Mouse (Mus musculus) heart, embryonic 10.5 days (tissue): ENCODE measurements at regions not wholly inside any gene's neighbourhood (a gene's known extent, or its start where the extent isn't known, plus 50 kb on each side); places are given as distances from the start of the nearest gene placed in this dataset.

Source experiments
- DNase-seq: peaks from one replicate; pipeline ENCODE4 v3.0.0-alpha.2; 2017; ENCODE audit warnings: low spot score
- H3K27ac ChIP-seq: fragments of 300-500 bp; sonication (generic); 2 replicates; pipeline ENCODE4 v1.5.1; 2016; ENCODE audit warnings: mild to moderate bottlenecking
- H3K27me3 ChIP-seq: fragments of 300-500 bp; sonication (generic); 2 replicates; pipeline ENCODE4 v1.6.1; 2016; ENCODE audit warnings: mild to moderate bottlenecking; ENCODE audit not compliant: poor library complexity, insufficient read depth, severe bottlenecking
- H3K36me3 ChIP-seq: fragments of 300-500 bp; sonication (generic); 2 replicates; pipeline ENCODE4 v1.6.1; 2016; ENCODE audit warnings: mild to moderate bottlenecking, moderate library complexity
- H3K4me1 ChIP-seq: fragments of 300-500 bp; sonication (generic); 2 replicates; pipeline ENCODE4 v1.6.1; 2016; ENCODE audit warnings: mild to moderate bottlenecking
- H3K4me3 ChIP-seq: fragments of 300-500 bp; sonication (generic); 2 replicates; pipeline ENCODE4 v1.5.1; 2016; ENCODE audit warnings: mild to moderate bottlenecking, moderate library complexity
- H3K9me3 ChIP-seq: fragments of 300-500 bp; sonication (generic); 2 replicates; pipeline ENCODE4 v1.6.1; 2016; ENCODE audit warnings: mild to moderate bottlenecking, moderate library complexity
- WGBS: fragments of 180-500 bp; shearing (Covaris S2); methylation state at CpG from one replicate; pipeline ENCODE4 v1.1.7; 2016; 5-methylcytosine and 5-hydroxymethylcytosine counted together

DNA sequence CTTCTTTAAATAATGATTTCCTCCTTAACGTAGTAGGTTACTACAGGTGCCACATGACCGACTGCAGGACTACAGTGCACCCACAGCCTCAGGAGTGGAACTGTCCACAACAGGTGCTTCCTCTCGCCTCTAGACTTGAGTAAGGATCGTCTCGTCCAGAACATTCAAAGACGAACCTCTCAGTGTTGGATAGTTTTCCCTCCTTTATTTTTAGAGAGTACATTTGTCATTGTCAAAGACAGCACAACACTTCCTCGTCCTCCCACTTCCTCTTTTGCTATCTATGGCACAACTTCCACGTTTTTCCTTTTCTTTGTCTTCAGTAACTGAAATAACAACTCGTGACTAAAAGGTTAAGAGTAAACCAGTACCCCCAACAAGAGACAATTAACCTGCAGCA, 120.7 kb downstream of the Rpl36a-ps1 start:
- H3K4me3 ChIP-seq = no peak overlapping the region
- H3K36me3 ChIP-seq = no peaks in the 10 kb centered on the region
- no peaks in the 10 kb centered on the region for H3K9me3 ChIP-seq
- no peaks in the 10 kb centered on the region for H3K27me3 ChIP-seq
- no peak overlapping the region for H3K27ac ChIP-seq
- no peaks in the 10 kb centered on the region for H3K4me1 ChIP-seq
- 69% methylated on average over 9 of the region's 9 CpGs for WGBS
- no peak for DNase-seq

DNA sequence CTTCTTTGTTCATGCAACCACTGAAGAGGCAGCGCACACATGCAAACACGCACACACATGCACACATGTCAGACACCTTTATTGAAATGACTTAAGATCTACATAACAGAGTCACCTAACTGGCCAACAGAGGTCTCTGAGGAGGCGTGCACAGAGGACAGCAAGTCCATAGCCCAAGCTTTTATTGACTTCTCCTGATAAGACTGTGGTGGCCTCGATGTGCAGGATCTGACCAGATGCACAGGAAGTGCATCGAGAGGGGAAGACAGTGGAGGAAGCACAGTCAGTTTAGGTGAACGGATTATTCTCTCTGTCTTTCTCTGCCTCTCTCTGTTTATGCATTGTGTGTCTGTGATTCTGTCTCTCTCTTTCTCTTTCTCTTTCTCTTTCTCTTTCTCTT, 124.2 kb downstream of the Rpl36a-ps1 start:
- WGBS = 63% methylated on average over 6 of the region's 6 CpGs
- no peaks in the 10 kb centered on the region for H3K4me1 ChIP-seq
- no peak overlapping the region for H3K4me3 ChIP-seq
- no peak overlapping the region for H3K27ac ChIP-seq
- no peak for DNase-seq
- no peaks in the 10 kb centered on the region for H3K36me3 ChIP-seq
- no peaks in the 10 kb centered on the region for H3K27me3 ChIP-seq
- no peaks in the 10 kb centered on the region for H3K9me3 ChIP-seq

DNA sequence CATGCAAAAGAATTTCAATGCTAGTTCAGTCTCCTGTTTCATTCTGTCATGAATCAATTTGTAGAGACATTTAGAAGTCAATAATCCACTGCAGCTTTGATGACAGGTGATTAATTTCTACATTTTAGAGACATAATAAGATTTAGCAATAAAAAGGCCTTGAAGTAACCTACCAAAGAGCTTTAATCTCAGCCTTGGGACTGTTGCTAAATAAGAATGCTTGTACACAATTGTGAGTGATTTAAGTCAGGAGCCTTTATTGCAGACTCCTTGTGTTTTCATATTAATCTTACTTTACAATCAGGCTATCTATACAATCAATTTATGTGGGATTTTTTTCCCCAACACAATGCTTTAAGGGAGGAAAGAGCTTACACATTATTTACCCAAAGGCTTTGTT, 127.2 kb downstream of the Rpl36a-ps1 start:
- Histone ChIP-seq H3K27me3 (no peaks in the 10 kb centered on the region), H3K27ac (no peak overlapping the region), H3K9me3 (no peaks in the 10 kb centered on the region), H3K4me1 (no peaks in the 10 kb centered on the region), H3K36me3 (no peaks in the 10 kb centered on the region), H3K4me3 (no peak overlapping the region)
- no peak for DNase-seq

DNA sequence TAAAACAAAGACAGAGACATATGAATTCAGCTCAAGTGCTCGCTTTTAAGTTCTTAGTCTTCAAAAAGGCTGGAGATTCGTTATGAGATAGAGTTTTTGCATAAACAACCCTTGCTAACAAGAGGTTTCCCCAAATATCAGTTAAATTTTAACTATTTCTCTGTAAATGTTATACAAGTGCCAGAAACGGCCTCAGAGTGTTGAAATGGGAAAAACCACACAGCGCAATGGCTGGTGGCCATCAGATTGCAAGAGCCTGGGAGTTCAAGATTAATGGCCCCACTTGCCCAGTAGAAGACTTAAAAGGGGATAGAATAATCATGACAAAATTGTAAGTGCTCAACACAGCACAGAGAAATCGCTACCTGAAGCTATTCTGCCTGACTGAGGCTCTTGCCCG, 130.1 kb downstream of the Rpl36a-ps1 start:
- Histone ChIP-seq H3K27ac (no peak overlapping the region), H3K4me1 (no peaks in the 10 kb centered on the region), H3K9me3 (no peaks in the 10 kb centered on the region), H3K36me3 (no peaks in the 10 kb centered on the region), H3K4me3 (no peak overlapping the region), H3K27me3 (no peaks in the 10 kb centered on the region)
- no peak for DNase-seq
- 80% methylated on average over 6 of the region's 6 CpGs for WGBS

DNA sequence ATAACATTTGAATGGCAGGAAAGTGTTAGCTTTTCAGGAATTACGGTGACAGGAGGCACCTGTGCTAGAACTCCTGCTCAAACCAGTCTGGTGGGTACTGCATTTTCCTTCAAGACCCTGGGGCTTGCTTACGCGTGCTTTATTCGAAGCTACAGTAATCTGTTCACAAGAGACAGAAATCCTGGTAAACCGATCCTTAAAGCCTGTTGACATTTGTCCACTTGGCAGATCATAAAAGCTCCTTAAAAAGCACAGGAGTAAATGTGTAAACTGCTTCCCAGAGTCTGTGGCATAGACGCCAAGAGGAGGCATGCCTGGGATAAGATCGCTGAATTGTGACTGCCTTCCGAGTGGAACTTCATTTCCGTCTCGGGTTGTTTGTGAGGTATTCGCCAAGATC, 130.5 kb downstream of the Rpl36a-ps1 start:
- Histone ChIP-seq H3K9me3 (no peaks in the 10 kb centered on the region), H3K36me3 (no peaks in the 10 kb centered on the region), H3K27me3 (no peaks in the 10 kb centered on the region), H3K4me3 (no peak overlapping the region), H3K4me1 (no peaks in the 10 kb centered on the region), H3K27ac (no peak overlapping the region)
- no peak for DNase-seq
- WGBS = 81% methylated on average over 11 of the region's 11 CpGs

DNA sequence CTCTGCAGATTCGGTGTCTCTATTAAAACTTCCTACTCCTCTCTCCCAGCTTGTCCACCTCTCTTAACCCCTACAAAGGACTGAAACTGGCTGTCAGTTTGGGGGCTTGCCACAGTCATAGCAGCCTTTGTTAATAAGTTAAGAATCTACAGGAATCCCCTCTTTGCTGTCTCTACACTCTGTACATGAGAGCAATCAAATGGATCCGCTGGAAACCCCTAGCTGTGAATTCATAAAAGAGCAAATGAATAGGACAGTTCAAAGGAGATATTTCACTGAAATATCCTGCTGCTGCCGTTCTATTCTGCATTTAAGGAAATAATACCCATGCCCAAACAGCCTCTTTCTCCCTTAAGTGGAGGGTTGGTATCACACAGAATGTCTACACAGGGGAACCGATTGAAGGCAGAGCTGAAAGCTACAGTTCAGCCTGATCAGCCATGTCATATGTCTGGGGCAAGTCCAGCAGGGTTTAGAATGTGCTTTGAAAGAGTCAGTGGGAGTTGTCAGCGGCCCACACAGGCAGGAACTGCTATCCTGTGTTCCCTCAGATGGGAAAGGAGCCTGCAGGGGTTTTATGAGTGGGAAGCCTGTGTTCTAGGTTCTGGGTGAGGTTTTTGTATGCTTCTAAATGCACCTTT, 131.9 kb downstream of the Rpl36a-ps1 start:
- Histone ChIP-seq H3K4me1 (no peaks in the 10 kb centered on the region), H3K4me3 (no peak overlapping the region), H3K27me3 (no peaks in the 10 kb centered on the region), H3K9me3 (no peaks in the 10 kb centered on the region), H3K27ac (no peak overlapping the region), H3K36me3 (no peaks in the 10 kb centered on the region)
- WGBS = 75% methylated on average over 5 of the region's 5 CpGs
- no peak for DNase-seq

DNA sequence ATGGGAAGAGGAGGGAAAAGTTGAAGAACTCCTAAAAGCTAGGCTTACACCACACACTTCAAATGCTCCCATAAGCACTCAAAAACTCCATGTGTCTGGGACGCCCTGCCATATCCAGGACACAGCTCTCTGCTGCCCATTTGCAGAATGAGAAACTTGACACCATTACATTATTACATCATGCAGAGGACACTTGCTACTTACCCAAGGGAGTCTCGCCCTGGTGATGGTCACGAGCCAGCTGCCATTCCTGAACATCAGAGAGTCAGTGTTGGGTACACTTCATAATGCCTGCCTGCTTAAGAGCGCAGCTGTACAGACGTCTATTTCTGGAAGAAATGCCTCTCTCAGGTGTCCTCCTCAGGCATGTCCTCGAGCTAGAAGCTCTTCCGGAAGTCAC, 135.3 kb downstream of the Rpl36a-ps1 start:
- 73% methylated on average over 7 of the region's 7 CpGs for WGBS
- no peak overlapping the region for H3K4me3 ChIP-seq
- no peaks in the 10 kb centered on the region for H3K36me3 ChIP-seq

DNA sequence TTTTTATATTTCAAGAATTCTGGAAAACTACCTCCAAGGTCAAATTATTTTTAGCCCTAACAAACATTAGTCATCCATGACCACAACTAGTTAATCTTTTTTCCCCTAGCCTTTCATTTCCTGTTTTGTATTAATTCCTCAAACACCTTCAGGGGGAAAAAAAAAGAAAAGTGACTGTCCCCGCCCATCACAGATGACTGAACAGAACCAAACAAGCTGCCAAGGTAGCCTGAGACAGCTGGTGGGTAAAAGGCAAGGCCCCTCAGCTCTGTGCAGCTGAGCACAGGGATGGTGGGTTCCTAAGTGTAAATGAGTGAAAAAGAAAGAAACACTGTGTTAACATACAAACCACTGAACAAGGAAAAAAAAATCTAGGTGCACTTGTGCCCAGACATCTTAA, 145.6 kb downstream of the Rpl36a-ps1 start:
- 62% methylated on average over 1 of the region's 1 CpGs for WGBS
- no peaks in the 10 kb centered on the region for H3K4me1 ChIP-seq
- no peak overlapping the region for H3K27ac ChIP-seq
- H3K36me3 ChIP-seq = no peaks in the 10 kb centered on the region
- no peaks in the 10 kb centered on the region for H3K9me3 ChIP-seq
- no peak overlapping the region for H3K4me3 ChIP-seq
- H3K27me3 ChIP-seq = no peaks in the 10 kb centered on the region
- no peak for DNase-seq

More for the DNA sequence above, 135.3 kb downstream of the Rpl36a-ps1 start:
- H3K27ac ChIP-seq = no peak overlapping the region
- no peaks in the 10 kb centered on the region for H3K4me1 ChIP-seq
- H3K27me3 ChIP-seq = no peaks in the 10 kb centered on the region
- H3K9me3 ChIP-seq = no peaks in the 10 kb centered on the region
- no peak for DNase-seq

DNA sequence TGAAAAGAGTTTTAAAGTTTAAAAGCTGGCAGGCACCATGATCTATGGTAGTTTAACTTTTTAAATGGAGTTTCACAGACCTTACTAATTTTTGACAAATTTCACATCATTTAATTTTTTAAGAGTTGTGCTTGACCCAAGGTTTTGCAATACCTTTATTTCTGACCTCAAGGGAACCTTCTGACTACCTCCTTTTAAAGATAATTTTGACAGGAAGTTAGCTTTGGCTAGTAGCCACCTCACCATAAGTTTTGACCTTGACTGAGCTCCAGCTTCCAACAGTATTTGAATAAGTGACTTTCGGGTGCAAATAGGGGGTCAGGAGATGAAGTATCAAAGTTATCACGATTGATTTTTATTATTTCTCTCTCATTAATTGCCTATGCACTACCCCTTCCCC, 149.9 kb downstream of the Rpl36a-ps1 start:
- Histone ChIP-seq H3K9me3 (no peaks in the 10 kb centered on the region), H3K4me1 (no peaks in the 10 kb centered on the region), H3K27ac (no peak overlapping the region), H3K36me3 (no peaks in the 10 kb centered on the region), H3K27me3 (no peaks in the 10 kb centered on the region), H3K4me3 (no peak overlapping the region)
- no peak for DNase-seq
- WGBS = 70% methylated on average over 2 of the region's 2 CpGs

DNA sequence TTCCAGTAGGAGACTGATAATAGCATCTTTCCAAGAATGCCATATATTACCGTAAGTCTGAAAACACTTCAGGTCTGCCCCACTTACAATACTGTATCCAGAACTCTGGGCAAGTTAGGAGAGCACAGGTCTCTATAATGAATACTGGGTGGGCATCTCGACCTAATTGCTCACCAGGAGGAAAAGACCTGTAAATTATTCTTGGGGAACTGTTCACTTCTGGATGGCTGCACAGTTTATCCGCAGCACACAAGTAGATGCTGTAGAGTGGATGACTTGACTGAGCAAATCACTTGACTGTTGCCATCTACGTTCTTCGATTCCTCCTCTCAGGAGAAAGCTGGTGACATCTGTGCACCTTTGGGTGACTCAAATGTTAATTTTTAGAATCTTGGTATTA, 159.8 kb downstream of the Rpl36a-ps1 start:
- no peaks in the 10 kb centered on the region for H3K9me3 ChIP-seq
- DNase-seq = no peak
- no peak overlapping the region for H3K27ac ChIP-seq
- 87% methylated on average over 5 of the region's 5 CpGs for WGBS
- H3K27me3 ChIP-seq = no peaks in the 10 kb centered on the region
- no peaks in the 10 kb centered on the region for H3K36me3 ChIP-seq
- H3K4me1 ChIP-seq = no peaks in the 10 kb centered on the region
- H3K4me3 ChIP-seq = no peak overlapping the region

DNA sequence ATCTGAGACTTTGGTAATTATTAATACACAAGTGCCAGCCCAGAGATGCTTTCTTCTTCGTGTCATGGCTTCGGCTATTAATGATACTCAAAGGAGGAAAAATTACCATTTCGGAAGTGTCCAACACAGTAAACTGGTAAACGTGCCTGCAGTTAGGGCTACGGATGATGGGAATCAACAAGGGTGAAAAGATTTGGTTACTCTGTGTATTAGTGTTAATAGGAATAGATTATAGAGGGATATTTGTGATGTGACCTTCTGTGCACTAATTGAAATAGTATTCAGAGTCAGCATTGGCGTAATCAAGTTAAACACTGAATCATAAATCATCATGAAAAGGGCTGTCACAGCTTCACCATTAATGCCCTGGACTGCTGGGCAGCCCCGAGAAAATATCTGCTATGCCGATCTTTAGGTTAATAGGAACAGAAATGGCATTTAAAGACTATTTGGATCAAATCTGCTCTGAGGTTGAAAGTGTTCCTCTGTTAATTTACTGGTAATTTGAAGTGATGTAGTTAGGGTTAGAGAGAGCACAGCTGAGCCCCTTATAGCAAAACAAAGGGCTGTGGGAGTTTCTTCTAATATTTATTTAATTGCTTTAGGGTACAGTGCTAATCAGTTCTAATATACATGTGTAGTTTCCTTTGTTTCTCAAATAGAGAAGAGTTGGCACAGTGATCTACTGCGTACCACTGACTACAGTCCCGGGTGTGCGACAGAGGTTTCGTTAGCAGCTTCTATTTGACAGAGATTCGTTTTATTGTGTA, 160.7 kb downstream of the Rpl36a-ps1 start:
- H3K27me3 ChIP-seq = no peaks in the 10 kb centered on the region
- H3K36me3 ChIP-seq = no peaks in the 10 kb centered on the region
- DNase-seq = no peak
- H3K27ac ChIP-seq = no peak overlapping the region
- 83% methylated on average over 13 of the region's 13 CpGs for WGBS
- no peaks in the 10 kb centered on the region for H3K4me1 ChIP-seq
- no peaks in the 10 kb centered on the region for H3K9me3 ChIP-seq
- no peak overlapping the region for H3K4me3 ChIP-seq

DNA sequence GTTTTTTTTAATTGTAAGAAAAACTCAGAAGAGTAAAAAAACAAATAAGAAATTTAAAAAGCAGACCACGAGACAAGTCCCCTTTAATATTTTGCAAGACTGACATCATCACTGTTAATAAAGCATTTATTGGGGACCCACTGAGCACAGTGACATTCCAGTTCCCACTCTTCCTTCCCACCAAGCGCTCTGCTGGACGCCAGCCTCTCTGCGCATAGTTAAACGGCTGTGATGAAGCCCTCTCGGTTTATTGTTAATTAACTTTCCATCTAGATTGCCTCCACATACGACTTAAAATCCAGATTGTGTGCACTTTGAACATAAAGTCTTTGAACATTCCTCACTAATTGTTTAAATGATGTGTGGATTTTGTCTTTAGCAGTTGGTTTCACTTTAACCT, 161.7 kb downstream of the Rpl36a-ps1 start:
- H3K36me3 ChIP-seq = no peaks in the 10 kb centered on the region
- H3K27ac ChIP-seq = no peak overlapping the region
- H3K4me1 ChIP-seq = no peaks in the 10 kb centered on the region
- H3K4me3 ChIP-seq = no peak overlapping the region
- 71% methylated on average over 7 of the region's 7 CpGs for WGBS
- H3K27me3 ChIP-seq = no peaks in the 10 kb centered on the region
- no peak for DNase-seq
- no peaks in the 10 kb centered on the region for H3K9me3 ChIP-seq

DNA sequence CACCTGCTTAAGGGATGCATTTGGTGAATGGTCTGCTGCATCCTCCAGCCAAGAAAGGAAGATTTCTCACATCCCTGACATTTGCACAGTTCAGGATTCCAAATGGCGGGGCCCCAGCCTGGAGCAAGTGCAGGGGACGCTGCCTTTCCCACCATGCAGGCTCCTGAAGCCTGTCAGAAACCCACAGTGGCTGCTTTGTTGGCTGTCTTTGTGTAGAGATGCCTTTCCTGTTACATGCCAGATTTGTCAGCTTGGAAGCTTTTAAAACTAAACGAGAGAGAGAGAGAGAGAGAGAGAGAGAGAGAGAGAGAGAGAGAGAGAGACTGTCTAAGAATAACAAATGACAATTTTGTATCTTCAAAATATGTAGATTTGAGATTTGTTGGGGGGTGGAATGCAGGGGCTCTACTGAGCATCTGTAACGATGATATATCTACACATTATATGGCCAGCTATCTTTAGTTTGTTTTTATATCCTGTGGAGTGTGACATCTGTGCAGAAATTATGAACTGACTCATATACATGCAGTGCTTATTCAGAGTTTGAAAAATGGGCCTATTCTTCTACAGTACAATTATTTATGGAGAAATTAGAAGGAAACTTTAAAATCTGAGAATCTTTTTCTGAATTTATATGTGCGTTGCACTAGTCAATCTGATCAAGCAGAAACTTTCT, 164.0 kb downstream of the Rpl36a-ps1 start:
- Histone ChIP-seq H3K4me3 (no peak overlapping the region), H3K27me3 (no peaks in the 10 kb centered on the region), H3K36me3 (no peaks in the 10 kb centered on the region), H3K27ac (no peak overlapping the region), H3K9me3 (no peaks in the 10 kb centered on the region), H3K4me1 (no peaks in the 10 kb centered on the region)
- WGBS = 66% methylated on average over 5 of the region's 5 CpGs
- no peak for DNase-seq
